Comparison of ENCODE assay signal across 23 mouse cellular contexts in the genomic region with DNA sequence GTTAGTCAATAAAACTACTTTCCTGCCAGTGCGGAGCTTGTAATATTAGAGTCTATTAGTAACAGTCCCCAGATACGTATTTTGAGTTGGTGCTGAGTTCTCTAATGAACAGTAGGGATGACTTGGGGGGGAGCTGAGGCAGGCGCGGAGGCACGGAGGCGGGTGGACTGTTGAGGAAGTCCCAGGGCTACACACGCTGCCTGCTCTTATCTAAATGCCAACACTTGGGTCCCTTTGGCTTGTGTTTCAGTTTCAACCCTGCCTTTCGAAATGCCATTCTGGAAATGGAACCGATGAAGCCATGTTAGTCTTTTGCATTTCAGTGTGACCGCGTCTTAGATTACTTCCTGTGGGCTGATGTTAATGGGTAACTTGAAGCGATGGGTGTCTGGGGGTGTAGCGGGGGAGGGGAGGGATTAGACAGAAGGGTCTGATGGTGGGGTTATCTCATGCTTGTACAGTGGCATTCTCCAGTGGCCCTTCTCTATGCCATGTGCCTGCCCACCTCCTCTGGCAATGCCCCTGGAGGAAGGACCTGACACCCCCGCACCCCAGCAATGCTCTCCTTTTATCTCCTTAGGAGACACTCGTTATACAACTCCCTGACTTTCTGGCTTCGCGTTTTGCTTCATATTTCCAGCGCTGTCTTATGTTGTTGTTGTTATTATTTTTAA. TPM values are rescaled to one million over a fixed set of nuclear protein-coding genes. Genes with fewer than 3 reads are reported as not detected.
DNase-seq lines count a peak whose midpoint lies in the region; ATAC-seq lines count a peak whose summit lies in the region.
"Had no signal": no experiment of that assay in that cellular context is flagged by ENCODE, and none has a peak within 500 bp of the region (broad histone marks: within the 10 kb centered on the region; RNA-seq: fewer than 3 reads in every experiment).

No protein-coding gene starts in this region.

- 63% methylated on average over 18 of the region's 18 CpGs for WGBS in liver, embryonic 12.5 days (ENCODE audit: insufficient replicate concordance)

- 0 out of 2 replicates have a peak, but pooled peaks cover 9% of the 10 kb centered on the region for H3K9me3 ChIP-seq in liver, embryonic 12.5 days (replicated peaks)
- H3K9me3 ChIP-seq: embryonic facial prominence, embryonic 13.5 days had no signal

- H3K27ac ChIP-seq in liver, embryonic 12.5 days = no peak overlapping the region
- H3K27ac ChIP-seq: embryonic facial prominence, embryonic 13.5 days; forebrain, embryonic 10.5 days; heart, embryonic 13.5 days; hindbrain, embryonic 12.5 days had no signal

- H3K9ac ChIP-seq in liver, embryonic 12.5 days = no peak overlapping the region
- H3K9ac ChIP-seq: embryonic facial prominence, embryonic 13.5 days; heart, embryonic 13.5 days; hindbrain, embryonic 12.5 days had no signal

- H3K4me1 ChIP-seq in liver, embryonic 12.5 days = 0 out of 2 replicates have a peak, but pooled peaks cover 7% of the 10 kb centered on the region
- H3K4me1 ChIP-seq: forebrain, embryonic 10.5 days; heart, embryonic 13.5 days; hindbrain, embryonic 12.5 days had no signal

- peaks cover 15% of the 10 kb centered on the region for H3K36me3 ChIP-seq in liver, embryonic 12.5 days
- H3K36me3 ChIP-seq: embryonic facial prominence, embryonic 13.5 days had no signal

- H3K27me3 ChIP-seq in liver, embryonic 12.5 days (replicated peaks) = no peaks in the 10 kb centered on the region
- H3K27me3 ChIP-seq: embryonic facial prominence, embryonic 13.5 days; heart, embryonic 13.5 days; hindbrain, embryonic 12.5 days had no signal

- peak; percentile 3 for DNase-seq in gastrocnemius, adult 18-20 months (ENCODE audit: low spot score)
- DNase-seq in gastrocnemius, postnatal 4 days (ENCODE audit: low spot score in 2 of 2) = no peak
- no peak for DNase-seq in liver
- peak; percentile 88 for DNase-seq in MEL-GATA-1-ER (ENCODE audit: extremely low read depth, low read depth)
- no peak for DNase-seq in adrenal gland, adult (ENCODE audit: inconsistent age in 2 of 2, low spot score in 1 of 2)
- DNase-seq: adrenal gland, postnatal 14 days; B cell, adult 2 months; cerebellum, adult 11-12 months; cerebellum, adult 9-11 months; cerebellum, postnatal 36 days; gastrocnemius, postnatal 10 days; heart, postnatal 4 days; kidney, adult 8-10 months had no signal

- H3K4me3 ChIP-seq in liver, embryonic 12.5 days = no peak overlapping the region
- H3K4me3 ChIP-seq: embryonic facial prominence, embryonic 13.5 days; forebrain, embryonic 10.5 days; heart, embryonic 13.5 days; hindbrain, embryonic 12.5 days had no signal

- no peak for ATAC-seq in liver, embryonic 12.5 days
- ATAC-seq in megakaryocyte-erythroid progenitor cell, adult 5-6 weeks (replicated peaks; ENCODE audit: low FRiP score, low TSS enrichment, poor library complexity, severe bottlenecking) = peak; percentile 45
- ATAC-seq: forebrain, embryonic 14.5 days; hindbrain, embryonic 16.5 days; inflammation-experienced regulatory T-cells, adult 6 months; intestine, postnatal 0 days had no signal

- peak overlapping the region; percentile 24 for H3K4me2 ChIP-seq in liver, embryonic 12.5 days
- H3K4me2 ChIP-seq: embryonic facial prominence, embryonic 13.5 days; heart, embryonic 13.5 days; hindbrain, embryonic 12.5 days had no signal

RNA-seq across cellular contexts. Expression of a gene that starts 17.2 kb away (rescaled TPM):
- total RNA-seq in gastrocnemius, adult 18-20 months (2021) = 1 to 10 TPM; 3.5 to 5.2 TPM
- 10 to 100 TPM; 10.3 to 11.5 TPM for total RNA-seq in gastrocnemius, postnatal 4 days (2021)
- 7.5 and 8.4 TPM in 2 replicates for polyA plus RNA-seq in liver, embryonic 12.5 days (2016; fragmentation: Nextera tagmentation; extraction: Ambion mirVana)
- total RNA-seq in megakaryocyte-erythroid progenitor cell, adult 5-6 weeks (2014; fragmentation: Nextera tagmentation) = 24.9 and 33.7 TPM in 2 replicates
- 13.9 and 29.8 TPM in 2 replicates for total RNA-seq in megakaryocyte-erythroid progenitor cell, adult 5-6 weeks (2017)

RNA-seq across cellular contexts. Expression of a gene that starts 59.0 kb away (rescaled TPM):
- total RNA-seq in gastrocnemius, adult 18-20 months (2021) = 10 to 100 TPM; 60.1 to 86.6 TPM
- total RNA-seq in gastrocnemius, postnatal 4 days (2021) = 10 to 100 TPM; 34.9 to 38.7 TPM
- polyA plus RNA-seq in liver, embryonic 12.5 days (2016; fragmentation: Nextera tagmentation; extraction: Ambion mirVana) = 69.5 and 76.4 TPM in 2 replicates
- total RNA-seq in megakaryocyte-erythroid progenitor cell, adult 5-6 weeks (2014; fragmentation: Nextera tagmentation) = 136 and 180 TPM in 2 replicates
- total RNA-seq in megakaryocyte-erythroid progenitor cell, adult 5-6 weeks (2017) = 91.7 and 104 TPM in 2 replicates

Comparison
In these comparisons a context has a peak if more than half of its experiments do, and no peak if none do; other contexts are left out.
1. DNase-seq: peak in gastrocnemius, adult 18-20 months (single experiment) and MEL-GATA-1-ER (single experiment); none in gastrocnemius, postnatal 4 days (0 of 2), liver (single experiment) and adrenal gland, adult (0 of 2).